Mouse (Mus musculus): ENCODE measurements around the gene Fam219b.

The Fam219b gene

GRCm38 (mm10) chr9:57549186-57549585 lies 11.9 kb downstream of the Fam219b start:
- TF ChIP-seq GATA4 (IDR thresholded peaks at IDR 0.05; ENCODE audit: insufficient replicate concordance, low read length) = no peak

GRCm38 (mm10) chr9:57550126-57550862 lies 13.0 kb downstream of the Fam219b start:
- TF ChIP-seq GATA4 (IDR thresholded peaks at IDR 0.05; ENCODE audit: insufficient replicate concordance, low read length) = no peak

GRCm38 (mm10) chr9:57552139-57552887 lies 15.0 kb downstream of the Fam219b start, which contains the start of gene Mpi:
Gene Mpi (minus strand): TSS chr9:57552763.
- TF ChIP-seq GATA4 (IDR thresholded peaks at IDR 0.05; ENCODE audit: insufficient replicate concordance, low read length) = no peak

GRCm38 (mm10) chr9:57553119-57553518 lies 15.8 kb downstream of the Fam219b start:
- TF ChIP-seq GATA4 (IDR thresholded peaks at IDR 0.05; ENCODE audit: insufficient replicate concordance, low read length) = no peak

- no peak for TF ChIP-seq GATA4 (IDR thresholded peaks at IDR 0.05; ENCODE audit: insufficient replicate concordance, low read length)
Measured at GRCm38 (mm10) chr9:57554753-57555152, 17.4 kb downstream of the Fam219b start.

- TF ChIP-seq GATA4 (IDR thresholded peaks at IDR 0.05; ENCODE audit: insufficient replicate concordance, low read length) = no peak
Measured at GRCm38 (mm10) chr9:57557215-57557614, 19.9 kb downstream of the Fam219b start.

- TF ChIP-seq GATA4 (IDR thresholded peaks at IDR 0.05; ENCODE audit: insufficient replicate concordance, low read length) = no peak
Measured at GRCm38 (mm10) chr9:57558625-57559024, 21.3 kb downstream of the Fam219b start.

GRCm38 (mm10) chr9:57559568-57559967 lies 22.2 kb downstream of the Fam219b start:
- no peak for TF ChIP-seq GATA4 (IDR thresholded peaks at IDR 0.05; ENCODE audit: insufficient replicate concordance, low read length)

- TF ChIP-seq GATA4 (IDR thresholded peaks at IDR 0.05; ENCODE audit: insufficient replicate concordance, low read length) = no peak
Measured at GRCm38 (mm10) chr9:57560263-57560662, 22.9 kb downstream of the Fam219b start.

GRCm38 (mm10) chr9:57560861-57561710 lies 23.8 kb downstream of the Fam219b start, which contains the start of gene Scamp2:
Gene Scamp2 (plus strand): TSS chr9:57560943.
- no peak; the same call in 1 of the 2 replicates for TF ChIP-seq GATA4 (IDR thresholded peaks at IDR 0.05; ENCODE audit: insufficient replicate concordance, low read length)

GRCm38 (mm10) chr9:57561711-57562099 lies 24.4 kb downstream of the Fam219b start:
- TF ChIP-seq GATA4 (IDR thresholded peaks at IDR 0.05; ENCODE audit: insufficient replicate concordance, low read length) = no peak

- no peak for TF ChIP-seq GATA4 (IDR thresholded peaks at IDR 0.05; ENCODE audit: insufficient replicate concordance, low read length)
Measured at GRCm38 (mm10) chr9:57562896-57563372, 25.6 kb downstream of the Fam219b start.

GRCm38 (mm10) chr9:57564609-57565008 lies 27.3 kb downstream of the Fam219b start:
- no peak for TF ChIP-seq GATA4 (IDR thresholded peaks at IDR 0.05; ENCODE audit: insufficient replicate concordance, low read length)

- no peak for TF ChIP-seq GATA4 (IDR thresholded peaks at IDR 0.05; ENCODE audit: insufficient replicate concordance, low read length)
Measured at GRCm38 (mm10) chr9:57565741-57566221, 28.5 kb downstream of the Fam219b start.

- no peak for TF ChIP-seq GATA4 (IDR thresholded peaks at IDR 0.05; ENCODE audit: insufficient replicate concordance, low read length)
Measured at GRCm38 (mm10) chr9:57566846-57567245, 29.5 kb downstream of the Fam219b start.

Measured in liver, adult (tissue).